7 mouse cellular contexts compared by ENCODE assay signal in genomic region chr9:121555395-121556000, GRCm38 (mm10).
DNase-seq lines count a peak whose midpoint lies in the region; ATAC-seq lines count a peak whose summit lies in the region.

No protein-coding gene starts in this region.

- H3K9me3 ChIP-seq in heart, embryonic 15.5 days (replicated peaks), result no peaks in the 10 kb centered on the region
- H3K9me3 ChIP-seq in midbrain, embryonic 13.5 days, result no peaks in the 10 kb centered on the region

- 0 out of 2 replicates have a peak, but pooled peaks have one; percentile 22 for ATAC-seq in heart, embryonic 15.5 days (replicated peaks; ENCODE audit: insufficient number of reproducible peaks, insufficient read depth, low FRiP score, low read depth)
- ATAC-seq in midbrain, embryonic 13.5 days, result peak; percentile 30; the same call in 1 of the 2 replicates

- WGBS in heart, embryonic 15.5 days, result 43% methylated on average over 9 of the region's 9 CpGs
- WGBS in midbrain, embryonic 13.5 days, result 53% methylated on average over 9 of the region's 9 CpGs

- no peak overlapping the region for H3K4me2 ChIP-seq in heart, embryonic 15.5 days
- H3K4me2 ChIP-seq in midbrain, embryonic 13.5 days (replicated peaks), result no peak overlapping the region

- no peak overlapping the region for H3K4me3 ChIP-seq in heart, embryonic 15.5 days
- H3K4me3 ChIP-seq in midbrain, embryonic 13.5 days (replicated peaks), result no peak overlapping the region

- no peaks in the 10 kb centered on the region for H3K36me3 ChIP-seq in heart, embryonic 15.5 days
- no peaks in the 10 kb centered on the region for H3K36me3 ChIP-seq in midbrain, embryonic 13.5 days

- DNase-seq in NIH3T3 (ENCODE audit: low read depth), result peak; percentile 16
- peak; percentile 29 for DNase-seq in embryo, embryonic 10 days (ENCODE audit: low spot score)
- peak; percentile 49 to 57 for DNase-seq in layer of hippocampus, adult 8-10 months (ENCODE audit: low spot score in 2 of 2)
- DNase-seq in ovary, postnatal 10 days (ENCODE audit: low spot score), result no peak
- DNase-seq in ovary, postnatal 14 days (ENCODE audit: low spot score), result no peak

- H3K27me3 ChIP-seq in heart, embryonic 15.5 days, result no peaks in the 10 kb centered on the region
- no peaks in the 10 kb centered on the region for H3K27me3 ChIP-seq in midbrain, embryonic 13.5 days

- peaks cover 22% of the 10 kb centered on the region for H3K4me1 ChIP-seq in heart, embryonic 15.5 days (replicated peaks)
- peaks cover 10% of the 10 kb centered on the region for H3K4me1 ChIP-seq in midbrain, embryonic 13.5 days (replicated peaks)

- no peak overlapping the region for H3K9ac ChIP-seq in heart, embryonic 15.5 days
- no peak overlapping the region for H3K9ac ChIP-seq in midbrain, embryonic 13.5 days (replicated peaks)

- 0 out of 2 replicates have a peak overlapping the region, but pooled peaks have one; percentile 15 for H3K27ac ChIP-seq in heart, embryonic 15.5 days
- H3K27ac ChIP-seq in midbrain, embryonic 13.5 days, result no peak overlapping the region

Comparison
In these comparisons a context has a peak if more than half of its experiments do, and no peak if none do; other contexts are left out.
1. DNase-seq: peak in NIH3T3 (single experiment), embryo, embryonic 10 days (single experiment) and layer of hippocampus, adult 8-10 months (2 of 2); none in ovary, postnatal 10 days (single experiment) and ovary, postnatal 14 days (single experiment).